Mouse (Mus musculus) myocyte (in vitro differentiated cells): ENCODE results near the gene Dock2.

Experiments used
- CEBPB ChIP-seq: IDR thresholded peaks from 2 replicates; pipeline ENCODE4 v1.6.1; 2011; ENCODE audit warnings: mild to moderate bottlenecking, moderate library complexity; ENCODE audit not compliant: poor library complexity, insufficient read depth, severe bottlenecking
- E2F4 ChIP-seq: IDR thresholded peaks from one replicate; pipeline ENCODE4 v1.6.1; 2011; ENCODE audit warnings: mild to moderate bottlenecking, control low read depth, moderate library complexity; ENCODE audit not compliant: insufficient read depth
- MAX ChIP-seq: IDR thresholded peaks from one replicate; pipeline ENCODE4 v1.6.1; 2011; ENCODE audit warnings: low read depth, mild to moderate bottlenecking, control low read depth
- MYOD1 ChIP-seq, 3 experiments: IDR thresholded peaks; one replicate each; pipeline ENCODE4 v1.6.1; 2011; ENCODE audit warnings: control low read depth in 2 of 3, low read depth in 2 of 3, mild to moderate bottlenecking in 2 of 3, moderate library complexity in 1 of 3; ENCODE audit not compliant: insufficient read length in 2 of 3, control insufficient read depth in 1 of 3
- MYOG ChIP-seq, 3 experiments: IDR thresholded peaks; one replicate each; pipeline ENCODE4 v1.6.1; 2011; ENCODE audit warnings: control low read depth in 2 of 3, low read depth in 2 of 3, mild to moderate bottlenecking in 2 of 3; ENCODE audit not compliant: insufficient read length in 2 of 3, control insufficient read depth in 1 of 3, insufficient read depth in 1 of 3
- POLR2A ChIP-seq: IDR thresholded peaks from one replicate; pipeline ENCODE4 v1.6.1; 2011; ENCODE audit warnings: low read depth, mild to moderate bottlenecking, control low read depth, moderate library complexity; ENCODE audit not compliant: insufficient read length
- POLR2AphosphoS2 ChIP-seq: IDR thresholded peaks from one replicate; pipeline ENCODE4 v1.6.1; 2011; ENCODE audit warnings: low read depth, control low read depth; ENCODE audit not compliant: insufficient read length
- REST ChIP-seq: IDR thresholded peaks from one replicate; pipeline ENCODE4 v1.6.1; 2011; ENCODE audit warnings: mild to moderate bottlenecking, control low read depth, moderate library complexity; ENCODE audit not compliant: insufficient read depth, insufficient read length
- SRF ChIP-seq: IDR thresholded peaks from one replicate; pipeline ENCODE4 v1.6.1; 2011; ENCODE audit warnings: low read depth; ENCODE audit not compliant: control insufficient read depth, insufficient read length
- TCF12 ChIP-seq: IDR thresholded peaks from one replicate; pipeline ENCODE4 v1.6.1; 2011; ENCODE audit warnings: mild to moderate bottlenecking, control low read depth; ENCODE audit not compliant: poor library complexity, insufficient read depth, severe bottlenecking
- TCF3 ChIP-seq: IDR thresholded peaks from one replicate; pipeline ENCODE4 v1.6.1; 2011; ENCODE audit warnings: low read depth, control low read depth; ENCODE audit not compliant: insufficient read length
- USF1 ChIP-seq: IDR thresholded peaks from one replicate; pipeline ENCODE4 v1.6.1; 2011; ENCODE audit warnings: low read depth, mild to moderate bottlenecking, control low read depth, moderate library complexity

DNA sequence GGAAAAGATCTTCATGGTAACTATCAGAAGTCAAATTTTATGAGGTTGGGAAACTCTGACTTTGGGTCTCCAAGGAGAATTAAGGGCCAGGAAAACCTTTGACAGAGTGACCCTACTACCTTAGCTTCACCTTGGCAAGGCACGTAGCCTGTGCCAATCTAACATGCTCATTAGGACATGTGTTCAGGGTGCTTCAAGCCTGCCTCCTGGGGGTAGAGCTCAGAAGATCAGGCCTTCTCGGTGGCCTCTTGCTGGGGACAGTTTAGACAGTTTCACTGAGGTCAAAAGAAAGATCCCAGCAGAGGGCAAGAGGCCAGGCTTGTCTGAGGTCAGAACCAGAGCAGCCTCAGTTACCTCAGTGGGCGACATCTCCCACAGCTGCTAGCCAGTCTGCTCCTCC lies 590.0 kb downstream of the Dock2 start:
- TF ChIP-seq SRF (no peak), MAX (no peak), POLR2A (no peak), REST (no peak), TCF12 (no peak), POLR2AphosphoS2 (no peak), CEBPB (no peak), USF1 (no peak), MYOD1 (IDR thresholded peaks at IDR 0.05; ENCODE audit: control insufficient read depth in 1 of 3, insufficient read length in 2 of 3, low read depth in 2 of 3) (no peak), E2F4 (no peak), MYOG (IDR thresholded peaks at IDR 0.05; ENCODE audit: control insufficient read depth in 1 of 3, insufficient read depth in 1 of 3, insufficient read length in 2 of 3, low read depth in 2 of 3) (no peak), TCF3 (no peak)
